Mouse (Mus musculus) 416B (cell line): ENCODE data around the gene Cd55b.
"Not testable (repeated sequence)": the region's sequence is repeated elsewhere in the genome, so short reads cannot be mapped to it uniquely, and the experiment has no call there.

Experiments used
- DNase-seq: peaks from one replicate; pipeline ENCODE4 v3.0.0; 2011; ENCODE audit warnings: low read depth

Cd55b gene

DNA sequence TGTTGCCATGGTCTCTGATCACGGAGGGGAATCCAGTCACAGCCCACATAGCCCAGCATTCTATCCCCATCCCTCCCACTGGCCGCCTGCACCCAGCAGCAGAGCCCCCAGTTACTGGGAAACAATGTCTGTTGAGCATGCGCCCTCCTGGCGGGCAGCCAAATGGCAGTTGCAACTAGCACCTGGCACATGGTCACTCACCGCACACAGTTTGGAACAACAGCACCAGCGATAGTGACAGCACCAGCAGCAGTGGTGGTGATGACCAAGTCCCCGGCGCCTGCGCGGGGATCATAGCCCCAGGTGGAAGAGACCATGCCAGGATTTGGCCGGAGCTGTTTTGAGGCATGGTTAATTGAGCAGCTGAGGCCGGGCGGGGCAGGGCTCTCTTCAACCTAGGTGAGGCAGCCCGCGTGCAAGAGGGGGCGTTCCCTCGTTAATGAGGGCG is at the start of gene Cd55b:
TSS of gene Cd55b (minus strand) at position 346 of the 448 bp plus-strand sequence.
- DNase-seq: peak; percentile 5

DNA sequence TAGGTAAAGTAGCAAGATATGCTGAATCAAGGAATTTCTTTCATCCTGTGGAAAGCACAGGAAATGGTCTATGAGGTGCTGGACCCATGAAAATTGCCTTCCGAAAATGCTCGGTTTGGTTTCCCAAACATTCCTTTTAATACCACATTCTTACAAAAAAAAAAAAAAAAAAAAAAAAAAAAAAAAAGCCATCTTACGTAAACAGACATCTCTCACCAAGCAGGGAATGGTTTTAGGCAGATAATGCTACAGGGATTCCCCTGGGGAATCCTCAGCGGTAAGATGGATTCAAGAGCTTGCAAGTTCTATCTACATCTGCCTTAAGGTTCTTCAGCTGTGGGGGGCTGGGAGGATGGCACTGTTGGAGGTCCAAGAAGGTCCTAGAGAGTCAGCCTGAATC is 47.3 kb upstream of the Cd55b start:
- no peak for DNase-seq

- no peak for DNase-seq
These were observed 44.6 kb upstream of the Cd55b start for GRCm38 (mm10) chr1:130467453-130467852.

DNA sequence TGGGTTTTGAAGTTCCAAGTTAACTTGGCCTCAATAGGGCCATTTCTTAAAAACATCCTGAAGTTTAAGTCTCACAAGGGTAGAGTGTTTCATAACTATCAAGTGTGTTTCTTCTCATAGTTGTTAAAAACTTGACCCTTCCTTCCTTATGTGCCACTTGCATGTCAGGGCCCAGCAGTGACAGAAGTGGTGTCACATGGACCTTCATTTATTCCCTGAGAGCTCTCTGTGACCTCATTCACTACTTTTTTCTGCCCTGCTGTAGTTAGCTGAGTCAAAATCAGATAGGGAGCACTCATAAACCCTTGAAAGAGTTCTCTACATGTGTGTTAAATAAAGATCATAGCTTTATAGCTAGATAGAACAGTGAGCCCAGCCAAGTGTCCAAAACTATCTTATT is 41.4 kb upstream of the Cd55b start:
- DNase-seq: no peak

- DNase-seq: no peak
These were observed 40.1 kb upstream of the Cd55b start for GRCm38 (mm10) chr1:130462867-130463266.

GRCm38 (mm10) chr1:130462084-130462861 is 39.5 kb upstream of the Cd55b start, which contains the start of gene Cd55:
Gene Cd55 (minus strand): TSS chr1:130462744.
- DNase-seq: peak; percentile 83

DNA sequence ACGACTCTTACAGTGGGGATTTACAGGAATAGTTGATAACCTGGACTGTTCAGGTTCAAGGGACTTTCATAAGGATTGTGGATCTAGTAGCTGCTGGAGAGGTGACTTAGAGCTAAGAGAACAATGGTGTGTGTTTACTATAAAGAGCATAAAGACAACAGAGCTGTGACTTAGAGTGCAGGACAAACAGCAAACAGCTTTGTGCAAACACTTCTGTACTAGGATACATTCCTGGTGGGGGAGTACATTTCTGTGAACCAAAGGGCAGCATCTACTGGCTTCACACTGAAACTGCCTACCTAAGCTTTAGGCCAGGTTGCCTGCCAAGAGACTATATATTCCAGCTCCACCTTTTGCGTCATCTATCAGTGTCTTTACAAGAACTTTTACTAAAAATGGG is 32.3 kb upstream of the Cd55b start:
- DNase-seq: no peak

- DNase-seq: not testable (repeated sequence)
These were observed 20.1 kb upstream of the Cd55b start for GRCm38 (mm10) chr1:130442930-130443329.

GRCm38 (mm10) chr1:130430920-130431319 is 8.1 kb upstream of the Cd55b start:
- no peak for DNase-seq

DNA sequence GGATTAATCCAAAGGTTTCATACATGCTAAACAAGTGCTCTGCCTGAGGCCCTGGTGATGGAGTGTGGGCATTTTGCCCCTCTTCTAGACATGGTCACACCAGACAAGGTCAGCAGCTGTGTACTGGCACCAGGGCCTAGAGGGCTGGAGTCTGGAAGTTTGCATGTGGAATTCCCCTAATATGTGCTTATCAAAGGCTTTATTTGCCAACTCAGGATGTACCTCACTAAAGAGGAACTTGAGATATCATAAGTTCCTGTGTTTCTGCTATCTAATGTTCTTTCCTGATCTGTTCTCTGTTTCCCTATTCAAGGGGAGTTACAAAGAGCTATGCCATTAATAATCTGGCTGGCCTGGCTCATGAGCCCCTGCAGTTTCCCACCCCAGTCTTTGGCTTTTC is 5.9 kb upstream of the Cd55b start:
- DNase-seq: peak; percentile 5

DNA sequence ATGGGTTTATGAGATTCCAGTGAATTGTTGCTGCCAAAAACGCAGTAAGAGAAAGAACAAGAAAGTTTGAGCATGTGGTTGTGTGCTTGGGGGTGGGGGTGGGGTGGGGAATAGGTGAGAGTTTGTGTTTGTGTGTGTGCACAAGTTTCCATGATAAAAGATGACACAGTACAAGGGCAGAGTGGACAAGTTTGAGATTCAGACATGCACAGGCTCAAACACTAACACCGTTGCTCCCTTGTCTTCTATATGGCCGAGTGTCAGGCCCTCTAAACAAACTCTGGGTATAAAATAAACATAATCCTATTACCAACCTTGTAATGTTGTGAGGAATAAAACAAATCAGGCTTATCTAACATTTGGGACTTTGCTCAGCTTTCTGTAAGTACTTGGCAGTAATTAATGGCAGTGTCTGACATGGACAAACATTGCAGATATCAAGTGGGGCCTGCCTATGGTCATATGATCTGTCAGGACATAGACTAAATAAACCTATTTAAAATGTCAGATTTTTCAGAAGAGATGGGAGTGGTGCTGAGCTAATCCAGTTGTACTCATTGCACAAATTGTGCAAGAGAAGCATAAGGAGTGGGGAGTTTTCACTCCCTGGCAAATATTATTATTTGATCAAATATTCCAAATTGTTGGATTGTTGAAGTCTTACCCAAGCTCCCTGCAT is 4.5 kb upstream of the Cd55b start:
- DNase-seq: not testable (repeated sequence)

GRCm38 (mm10) chr1:130422033-130422432 is 776 bp downstream of the Cd55b start:
- not testable (repeated sequence) for DNase-seq

DNA sequence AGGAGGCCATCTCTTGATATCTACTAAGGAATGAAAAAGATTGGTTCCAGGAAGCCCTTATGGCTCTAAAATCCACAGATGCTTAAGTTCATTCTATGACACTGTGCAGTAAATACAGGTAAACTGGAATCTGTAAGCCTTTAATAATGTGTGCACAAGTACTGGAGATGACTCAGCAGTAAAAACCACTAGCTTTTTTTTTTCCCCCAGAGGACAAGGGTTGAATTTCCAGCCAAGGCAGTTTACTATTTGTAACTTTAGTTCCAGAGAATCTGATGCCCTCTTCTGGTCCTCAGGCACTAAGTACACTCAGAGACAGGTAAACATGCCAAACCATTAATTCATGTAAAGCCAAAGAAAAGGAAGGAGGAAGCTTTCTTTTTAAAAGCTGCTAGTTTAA is 25.7 kb downstream of the Cd55b start:
- DNase-seq: peak; percentile 55

GRCm38 (mm10) chr1:130387282-130387681 is 35.5 kb downstream of the Cd55b start:
- not testable (repeated sequence) for DNase-seq

DNA sequence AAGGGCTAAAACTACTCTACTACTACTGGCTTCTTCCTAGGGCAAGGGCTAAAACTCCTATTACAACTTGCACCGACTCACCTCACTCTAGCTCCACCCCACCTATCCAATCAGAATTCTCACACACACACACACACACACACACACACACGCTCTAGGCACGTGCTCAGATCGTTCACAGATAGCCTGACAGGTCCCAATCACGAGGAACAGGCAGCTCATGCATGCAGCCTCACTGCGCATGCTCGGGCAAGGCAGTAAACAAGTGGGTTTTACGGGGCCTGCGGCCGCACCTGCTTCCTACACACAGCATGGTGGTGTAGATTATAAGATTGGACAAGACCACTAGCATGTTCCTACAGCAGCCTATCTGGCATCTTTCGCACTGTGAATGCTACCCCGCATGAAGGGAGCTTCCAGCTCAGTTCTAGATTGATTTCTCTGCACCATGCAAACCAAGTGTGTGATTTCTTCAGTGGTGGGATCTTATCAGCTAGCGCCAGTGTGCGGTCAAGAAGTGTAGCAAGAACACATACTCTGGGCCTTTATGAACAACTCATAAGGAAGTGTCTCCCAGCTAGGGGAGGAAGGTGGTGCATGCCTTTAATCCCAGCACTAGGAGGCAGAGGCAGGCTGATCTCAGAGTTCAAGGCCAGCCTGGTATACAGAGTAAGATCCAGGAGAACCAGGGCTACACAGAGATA is 44.9 kb downstream of the Cd55b start:
- peak; percentile 15 for DNase-seq

DNA sequence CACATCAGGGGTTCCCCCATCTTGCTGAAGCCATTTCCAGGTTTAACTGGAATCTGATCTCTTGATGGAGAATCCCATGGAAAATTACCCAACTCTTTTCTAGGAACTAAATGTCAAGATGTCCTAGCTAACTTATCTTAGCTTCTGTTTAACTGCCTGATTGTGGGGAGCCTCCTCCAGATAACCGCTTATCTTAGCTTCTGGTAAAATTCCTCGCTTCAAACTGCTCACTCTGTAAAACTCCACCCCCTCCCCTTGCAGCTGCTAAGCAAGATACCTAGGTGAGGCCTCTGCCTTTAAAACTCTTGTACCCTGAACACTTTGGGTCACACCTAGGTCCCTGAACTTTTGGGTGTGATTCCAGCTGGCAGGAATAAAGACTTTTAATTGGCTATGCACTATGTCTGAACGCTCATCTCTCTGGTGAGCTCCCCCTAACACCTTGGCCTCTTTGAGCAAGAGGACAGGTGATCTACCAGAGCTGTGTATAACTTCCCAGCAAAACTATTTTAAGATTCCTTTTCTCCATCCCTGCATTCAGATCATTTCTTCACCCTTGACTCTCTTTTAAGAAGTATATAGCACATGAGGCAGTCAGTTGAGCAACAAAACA is 48.5 kb downstream of the Cd55b start:
- DNase-seq: no peak

DNA sequence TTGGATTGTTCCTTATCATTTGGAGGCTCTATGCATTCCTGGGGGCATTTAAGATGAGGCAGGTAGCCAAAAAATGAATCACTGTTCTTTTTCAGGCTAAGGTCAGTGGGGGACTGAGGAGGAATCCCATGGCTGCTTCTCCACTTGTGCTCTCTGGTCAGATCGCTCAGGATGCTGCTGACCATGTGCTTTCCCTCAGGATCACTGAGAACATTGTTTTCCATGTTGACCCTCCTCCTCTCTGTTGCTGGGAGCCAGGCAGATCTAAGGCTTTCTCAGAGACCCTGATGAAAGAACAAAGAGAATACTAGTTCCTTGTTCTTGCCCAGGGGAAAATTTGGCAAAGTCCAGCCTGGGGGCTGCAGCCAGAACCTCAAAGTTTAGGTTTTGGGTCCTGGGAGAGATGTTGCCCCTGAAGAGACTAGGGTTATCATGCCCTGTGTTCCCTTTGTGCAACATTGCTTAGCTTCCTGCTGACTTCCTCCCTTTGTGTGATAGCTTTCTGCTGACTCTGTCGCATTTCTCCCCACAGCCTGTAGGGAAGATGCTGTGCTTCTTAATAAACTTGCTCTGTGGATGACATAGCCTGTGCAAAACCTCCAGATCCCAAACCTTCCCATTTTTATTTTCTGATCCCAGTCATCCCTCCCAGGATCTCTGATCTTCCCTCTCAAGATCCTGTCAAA is 49.3 kb downstream of the Cd55b start:
- no peak for DNase-seq

DNA sequence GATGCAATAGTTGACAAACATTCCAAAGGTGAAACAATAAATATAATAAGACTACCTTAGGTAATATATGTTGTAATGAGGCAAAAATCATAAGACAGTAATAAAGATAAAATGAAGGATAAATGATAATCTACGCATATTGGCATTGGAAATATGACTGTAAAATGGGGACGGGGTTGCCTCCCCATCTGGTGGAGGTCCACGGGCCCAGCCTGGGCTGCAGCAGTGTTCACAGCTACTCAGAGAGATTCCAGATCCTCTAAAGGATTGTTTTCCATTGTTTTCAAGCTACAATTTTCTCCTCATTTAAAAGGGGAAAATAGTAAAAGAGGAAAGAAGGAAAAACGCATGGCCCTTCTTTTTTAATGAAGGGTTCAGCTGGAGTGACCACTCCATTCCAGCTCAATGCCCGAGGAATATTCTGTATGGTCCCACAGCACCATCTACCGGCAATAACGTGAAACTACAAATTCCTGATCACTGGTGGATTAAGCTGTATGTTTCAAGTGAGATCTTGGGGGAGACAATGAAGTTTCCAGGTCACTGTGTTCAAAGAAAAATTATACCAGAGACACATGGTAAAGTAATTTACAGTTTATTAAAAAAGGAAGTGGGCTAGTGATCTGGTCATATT is 50.8 kb downstream of the Cd55b start:
- peak; percentile 67 for DNase-seq

DNA sequence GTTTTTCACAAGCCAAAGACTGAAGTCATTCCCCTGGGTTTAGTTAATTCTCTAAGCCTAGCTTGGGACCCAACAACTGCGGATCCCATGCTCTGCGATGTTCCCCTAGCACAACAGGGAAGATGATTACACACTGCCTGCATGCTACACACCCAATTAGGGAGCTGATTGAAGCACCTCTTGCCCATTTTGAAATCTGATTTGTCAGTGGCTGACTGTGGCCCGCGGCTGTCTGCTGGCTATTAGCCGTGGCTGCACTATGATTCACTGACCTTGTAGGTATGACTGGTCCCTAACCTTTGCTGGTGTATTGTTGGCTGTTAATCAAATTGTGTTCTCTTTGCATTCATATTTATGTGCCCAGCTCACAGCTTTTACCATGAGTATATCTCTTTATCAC is 51.5 kb downstream of the Cd55b start:
- no peak for DNase-seq

DNA sequence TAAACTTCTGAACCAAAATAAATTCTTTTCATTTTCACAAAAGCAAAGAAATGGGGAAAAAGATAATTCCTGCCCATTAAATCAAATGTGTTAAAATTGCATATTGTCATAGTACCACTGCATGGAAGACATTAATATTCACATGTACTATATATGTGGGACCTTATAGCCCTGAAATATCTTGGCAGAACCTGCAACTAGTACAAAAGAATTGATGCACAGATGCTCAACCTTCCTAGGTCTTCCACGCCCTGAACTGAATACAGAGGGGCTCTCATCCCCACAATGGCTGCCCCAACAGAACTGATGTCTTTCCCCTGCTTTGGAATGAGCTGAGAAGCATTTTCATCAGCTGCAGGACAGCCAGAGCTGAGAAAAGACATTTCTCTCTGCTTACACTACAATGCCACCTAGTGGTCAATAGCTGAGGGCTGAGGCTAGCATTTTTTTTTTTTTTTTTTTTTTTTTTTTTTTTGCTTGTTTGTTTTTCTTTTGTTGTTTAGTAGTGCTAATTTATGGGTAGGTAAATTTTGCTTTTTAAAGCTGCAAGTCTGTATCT is 72.7 kb downstream of the Cd55b start:
- peak; percentile 46 for DNase-seq

GRCm38 (mm10) chr1:130342429-130342828 is 80.4 kb downstream of the Cd55b start:
- DNase-seq: peak; percentile 49
